Mouse (Mus musculus): Measurements from ENCODE around the gene Chrne.

DNA sequence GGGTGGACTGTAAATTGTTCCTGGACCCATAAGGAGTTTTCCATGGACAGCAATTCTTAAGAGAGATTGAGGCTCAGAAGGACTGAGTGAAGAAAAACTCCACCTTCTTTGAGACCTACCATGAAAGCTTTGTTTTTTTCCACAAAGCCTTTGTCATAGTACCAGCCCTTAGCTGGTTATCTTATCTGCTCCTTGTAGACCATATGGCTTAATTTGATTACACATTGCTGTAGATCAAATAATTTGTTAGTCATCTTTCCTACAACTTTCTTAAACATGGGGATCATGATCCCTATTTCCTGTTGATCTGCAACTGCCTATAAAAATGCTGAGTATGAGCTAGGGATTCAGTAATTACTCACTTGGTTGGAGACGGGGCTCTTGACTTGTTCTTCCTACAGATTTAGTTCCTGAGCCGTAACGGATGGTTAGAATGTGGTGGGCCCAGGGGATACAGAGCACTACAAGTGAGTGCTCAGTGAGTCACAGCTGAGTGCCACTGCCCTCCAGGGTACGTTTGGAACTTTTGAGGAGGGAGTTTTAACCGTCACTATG lies 46.6 kb downstream of the Chrne start:
- TF ChIP-seq CTCF (IDR thresholded peaks at IDR 0.05; ENCODE audit: borderline replicate concordance, control insufficient read depth, extremely low read depth, insufficient read depth, low read length, poor library complexity): no peak
- no peak for TF ChIP-seq POLR2A (IDR thresholded peaks at IDR 0.05; ENCODE audit: control insufficient read depth, extremely low read depth, insufficient read depth, low read length, poor library complexity)
